Mouse (Mus musculus): ENCODE measurements around the gene Dnajb12. TPM values are rescaled to one million over a fixed set of nuclear protein-coding genes. Genes with fewer than 3 reads are reported as not detected.

The Dnajb12 gene
- polyA plus RNA-seq, 1 experiment from 2014 or later = 27.4 TPM

DNA sequence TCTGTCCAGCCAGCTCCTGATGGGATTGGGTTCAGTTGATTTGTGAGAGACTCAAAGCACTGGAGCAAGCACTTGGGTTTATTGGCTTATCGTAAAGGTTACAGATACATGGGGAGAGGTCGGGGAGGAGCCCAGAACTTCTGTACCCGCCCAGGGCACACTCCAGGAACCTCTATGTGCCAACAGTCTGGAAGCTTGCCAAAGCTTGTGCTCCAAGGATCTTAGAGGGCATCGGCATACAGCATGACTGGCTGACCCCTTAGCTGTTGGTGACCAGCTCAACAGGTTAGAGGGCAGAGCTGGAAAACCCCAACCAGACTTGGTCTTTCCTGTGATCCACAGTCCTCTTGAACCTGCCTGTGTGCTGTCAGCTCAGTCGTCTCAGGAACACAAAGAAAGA, 22.2 kb upstream of the Dnajb12 start:
- Histone ChIP-seq H3K27me3 (replicated peaks; ENCODE audit: control insufficient read depth, insufficient read depth, low read length) (no peaks in the 10 kb centered on the region), H3K4me3 (ENCODE audit: low read depth, low read length) (no peak overlapping the region), H3K4me2 (replicated peaks; ENCODE audit: low read depth) (no peak overlapping the region), H3K27ac (ENCODE audit: low read depth, low read length) (no peak overlapping the region), H3K9ac (ENCODE audit: low read depth, low read length) (no peak overlapping the region), H3K4me1 (replicated peaks; ENCODE audit: control insufficient read depth, insufficient read depth, low read length) (no peaks in the 10 kb centered on the region), H3K9me3 (ENCODE audit: control insufficient read depth) (no peaks in the 10 kb centered on the region), H3K36me3 (ENCODE audit: control insufficient read depth, insufficient read depth) (no peaks in the 10 kb centered on the region; the same call in 1 of the 2 replicates)
- no peak for TF ChIP-seq CTCF (IDR thresholded peaks at IDR 0.05; ENCODE audit: low read depth)
- 42% methylated on average over 5 of the region's 5 CpGs for WGBS
- peak; percentile 91 for ATAC-seq

DNA sequence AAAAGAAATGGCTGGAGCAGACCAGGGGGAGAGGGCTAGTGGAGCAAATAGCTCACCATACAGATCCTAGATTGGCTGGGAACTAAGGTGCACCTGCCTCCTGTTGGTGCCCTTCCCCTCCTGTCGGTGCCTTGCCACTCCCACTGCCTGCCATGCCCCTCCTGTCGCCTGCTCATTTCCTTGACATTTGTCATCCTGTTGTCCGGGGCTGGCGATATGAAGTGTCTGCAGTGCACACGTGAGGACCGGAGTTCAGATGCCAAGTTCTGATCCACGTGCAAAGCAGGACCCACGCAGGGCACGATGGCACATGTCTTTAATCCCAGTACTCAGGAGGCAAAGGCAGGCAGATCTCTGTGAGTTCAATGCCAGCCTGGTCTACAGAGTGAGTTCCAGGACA, 18.7 kb upstream of the Dnajb12 start:
- no peak for TF ChIP-seq CTCF (IDR thresholded peaks at IDR 0.05; ENCODE audit: low read depth)
- no peaks in the 10 kb centered on the region for H3K27me3 ChIP-seq (replicated peaks; ENCODE audit: control insufficient read depth, insufficient read depth, low read length)
- H3K36me3 ChIP-seq (ENCODE audit: control insufficient read depth, insufficient read depth) = peaks cover 17% of the 10 kb centered on the region; the same call in 1 of the 2 replicates
- H3K27ac ChIP-seq (ENCODE audit: low read depth, low read length) = no peak overlapping the region
- H3K4me2 ChIP-seq (replicated peaks; ENCODE audit: low read depth) = no peak overlapping the region
- no peaks in the 10 kb centered on the region for H3K9me3 ChIP-seq (ENCODE audit: control insufficient read depth)
- no peaks in the 10 kb centered on the region for H3K4me1 ChIP-seq (replicated peaks; ENCODE audit: control insufficient read depth, insufficient read depth, low read length)
- no peak overlapping the region for H3K9ac ChIP-seq (ENCODE audit: low read depth, low read length)
- H3K4me3 ChIP-seq (ENCODE audit: low read depth, low read length) = no peak overlapping the region
- ATAC-seq = no peak
- 58% methylated on average over 9 of the region's 9 CpGs for WGBS

DNA sequence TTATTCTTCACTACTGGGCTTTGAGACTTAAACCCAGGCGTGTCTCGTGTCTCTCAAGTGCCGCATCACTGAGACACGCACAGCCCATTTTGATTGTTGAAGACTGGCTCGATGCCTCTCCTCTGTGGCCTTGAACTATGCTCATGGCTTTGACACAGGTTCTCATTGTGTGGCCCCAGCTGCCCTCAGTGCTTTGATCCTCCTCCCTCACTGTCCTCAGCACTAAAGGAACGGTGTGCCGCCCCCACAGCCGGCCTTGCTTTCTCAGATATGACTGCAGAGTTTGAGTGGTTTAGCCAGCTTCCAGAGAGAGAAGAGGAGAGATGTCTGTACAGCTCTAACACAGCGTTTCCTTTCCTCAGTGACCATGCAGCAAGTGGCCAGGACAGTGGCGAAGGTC, 18.2 kb upstream of the Dnajb12 start:
- WGBS = 80% methylated on average over 10 of the region's 10 CpGs
- H3K9me3 ChIP-seq (ENCODE audit: control insufficient read depth) = no peaks in the 10 kb centered on the region
- H3K36me3 ChIP-seq (ENCODE audit: control insufficient read depth, insufficient read depth) = peaks cover 17% of the 10 kb centered on the region; the same call in 1 of the 2 replicates
- no peak overlapping the region for H3K27ac ChIP-seq (ENCODE audit: low read depth, low read length)
- H3K4me1 ChIP-seq (replicated peaks; ENCODE audit: control insufficient read depth, insufficient read depth, low read length) = no peaks in the 10 kb centered on the region
- H3K4me3 ChIP-seq (ENCODE audit: low read depth, low read length) = no peak overlapping the region
- TF ChIP-seq CTCF (IDR thresholded peaks at IDR 0.05; ENCODE audit: low read depth) = no peak
- no peak overlapping the region for H3K4me2 ChIP-seq (replicated peaks; ENCODE audit: low read depth)
- no peaks in the 10 kb centered on the region for H3K27me3 ChIP-seq (replicated peaks; ENCODE audit: control insufficient read depth, insufficient read depth, low read length)
- ATAC-seq = no peak
- H3K9ac ChIP-seq (ENCODE audit: low read depth, low read length) = no peak overlapping the region

DNA sequence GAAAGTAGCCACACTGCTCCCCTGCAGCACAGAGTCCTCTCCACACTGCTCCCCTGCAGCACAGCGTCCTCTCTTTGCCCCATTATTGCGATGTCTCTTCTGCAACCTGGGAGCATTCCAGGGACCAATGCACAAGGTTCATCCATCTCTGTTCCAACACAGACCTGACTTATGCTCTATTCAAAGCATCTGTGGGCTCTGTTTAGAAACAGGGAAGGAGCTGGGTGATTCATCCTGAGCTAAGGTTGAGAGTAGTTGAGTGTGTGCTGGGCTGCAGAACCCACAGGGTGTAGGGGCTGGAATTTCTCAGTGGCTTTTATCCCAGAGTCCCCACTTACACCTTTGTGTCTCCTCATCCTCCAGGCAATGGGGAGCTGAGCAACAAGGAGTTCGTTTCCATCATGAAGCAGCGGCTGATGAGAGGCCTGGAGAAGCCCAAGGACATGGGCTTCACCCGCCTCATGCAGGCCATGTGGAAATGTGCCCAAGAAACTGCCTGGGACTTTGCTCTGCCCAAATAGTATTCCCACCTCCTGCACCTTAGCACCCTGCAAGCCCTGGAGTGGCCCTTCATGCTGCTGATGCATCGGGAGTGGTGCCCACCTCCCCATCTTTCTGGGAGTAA, 16.4 kb upstream of the Dnajb12 start:
- Histone ChIP-seq H3K27me3 (replicated peaks; ENCODE audit: control insufficient read depth, insufficient read depth, low read length) (no peaks in the 10 kb centered on the region), H3K4me2 (replicated peaks; ENCODE audit: low read depth) (no peak overlapping the region), H3K4me3 (ENCODE audit: low read depth, low read length) (no peak overlapping the region), H3K4me1 (replicated peaks; ENCODE audit: control insufficient read depth, insufficient read depth, low read length) (no peaks in the 10 kb centered on the region), H3K27ac (ENCODE audit: low read depth, low read length) (no peak overlapping the region), H3K36me3 (ENCODE audit: control insufficient read depth, insufficient read depth) (peaks cover 17% of the 10 kb centered on the region; the same call in 1 of the 2 replicates), H3K9me3 (ENCODE audit: control insufficient read depth) (no peaks in the 10 kb centered on the region), H3K9ac (ENCODE audit: low read depth, low read length) (no peak overlapping the region)
- ATAC-seq = no peak
- no peak for TF ChIP-seq CTCF (IDR thresholded peaks at IDR 0.05; ENCODE audit: low read depth)
- WGBS = 90% methylated on average over 6 of the region's 6 CpGs

DNA sequence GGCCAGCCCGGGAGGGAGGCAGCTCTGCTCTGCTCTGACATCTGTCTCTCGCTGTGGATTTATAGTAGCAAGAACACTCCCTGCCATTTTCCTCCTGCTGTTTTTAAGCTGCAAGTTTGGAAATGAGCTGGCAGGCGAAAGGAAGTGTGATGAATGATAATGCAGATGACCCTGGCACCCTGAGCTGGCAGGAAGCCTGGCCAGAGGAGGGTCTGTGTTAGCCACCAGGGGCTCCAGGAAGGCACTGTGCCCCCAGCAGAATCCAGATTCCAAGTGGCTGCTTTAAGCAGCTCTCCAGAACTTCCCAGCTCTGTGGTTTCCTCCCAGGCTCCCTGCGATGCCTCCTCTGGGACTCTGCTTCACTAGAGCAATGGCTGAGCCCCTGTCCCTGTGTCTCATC, 15.7 kb upstream of the Dnajb12 start:
- WGBS = 77% methylated on average over 4 of the region's 4 CpGs

GRCm38 (mm10) chr10:59864232-59864875, 15.0 kb upstream of the Dnajb12 start:
- Histone ChIP-seq H3K36me3 (ENCODE audit: control insufficient read depth, insufficient read depth) (peaks cover 17% of the 10 kb centered on the region; the same call in 1 of the 2 replicates), H3K27ac (ENCODE audit: low read depth, low read length) (no peak overlapping the region), H3K4me2 (replicated peaks; ENCODE audit: low read depth) (no peak overlapping the region), H3K4me3 (ENCODE audit: low read depth, low read length) (no peak overlapping the region), H3K4me1 (replicated peaks; ENCODE audit: control insufficient read depth, insufficient read depth, low read length) (no peaks in the 10 kb centered on the region), H3K27me3 (replicated peaks; ENCODE audit: control insufficient read depth, insufficient read depth, low read length) (no peaks in the 10 kb centered on the region), H3K9me3 (ENCODE audit: control insufficient read depth) (no peaks in the 10 kb centered on the region), H3K9ac (ENCODE audit: low read depth, low read length) (no peak overlapping the region)
- ATAC-seq = no peak
- no peak for TF ChIP-seq CTCF (IDR thresholded peaks at IDR 0.05; ENCODE audit: low read depth)
- WGBS = 83% methylated on average over 19 of the region's 19 CpGs

More for the DNA sequence above, 15.7 kb upstream of the Dnajb12 start:
- H3K27ac ChIP-seq (ENCODE audit: low read depth, low read length) = no peak overlapping the region
- H3K36me3 ChIP-seq (ENCODE audit: control insufficient read depth, insufficient read depth) = peaks cover 17% of the 10 kb centered on the region; the same call in 1 of the 2 replicates
- no peak for ATAC-seq
- H3K4me1 ChIP-seq (replicated peaks; ENCODE audit: control insufficient read depth, insufficient read depth, low read length) = no peaks in the 10 kb centered on the region
- no peak overlapping the region for H3K4me2 ChIP-seq (replicated peaks; ENCODE audit: low read depth)
- no peak overlapping the region for H3K4me3 ChIP-seq (ENCODE audit: low read depth, low read length)
- no peak overlapping the region for H3K9ac ChIP-seq (ENCODE audit: low read depth, low read length)
- no peak for TF ChIP-seq CTCF (IDR thresholded peaks at IDR 0.05; ENCODE audit: low read depth)
- no peaks in the 10 kb centered on the region for H3K27me3 ChIP-seq (replicated peaks; ENCODE audit: control insufficient read depth, insufficient read depth, low read length)
- no peaks in the 10 kb centered on the region for H3K9me3 ChIP-seq (ENCODE audit: control insufficient read depth)
